ENCODE assay signal across 8 mouse cellular contexts in the genomic region with DNA sequence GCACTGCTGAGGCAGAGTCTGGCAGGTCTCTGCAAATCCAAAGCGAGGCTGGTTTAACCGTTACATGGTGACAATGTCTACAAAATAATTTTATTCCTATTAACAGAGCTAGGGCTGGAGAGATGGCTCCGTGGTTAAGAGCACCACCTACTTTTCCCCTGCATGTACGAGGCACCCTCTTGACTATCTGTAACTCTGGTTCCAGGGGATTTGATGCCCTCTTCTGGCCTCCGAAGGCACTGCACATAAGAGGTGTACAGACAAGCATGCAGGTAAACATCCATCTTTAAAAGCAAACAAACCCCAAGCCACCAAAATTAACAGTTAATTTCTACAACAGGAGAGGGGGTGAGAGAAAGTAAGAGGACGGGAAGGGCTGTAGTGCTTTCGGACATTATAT. TPM values are rescaled to one million over a fixed set of nuclear protein-coding genes. Genes with fewer than 3 reads are reported as not detected.
A peak's percentile ranks its signal among the peaks of the same experiment; 100 is the strongest.
DNase-seq lines count a peak whose midpoint lies in the region; ATAC-seq and TF ChIP-seq lines count a peak whose summit lies in the region.

No protein-coding gene starts in this region.

- H3K27ac ChIP-seq in hindbrain, postnatal 0 days, result no peak overlapping the region
- H3K27ac ChIP-seq in stomach, embryonic 15.5 days, result no peak overlapping the region

- no peaks in the 10 kb centered on the region for H3K27me3 ChIP-seq in C2C12 (ENCODE audit: control insufficient read depth, insufficient read depth, insufficient read length)
- H3K27me3 ChIP-seq in hindbrain, postnatal 0 days (ENCODE audit: insufficient read depth, low read length), result no peaks in the 10 kb centered on the region
- H3K27me3 ChIP-seq in stomach, embryonic 15.5 days (replicated peaks), result no peaks in the 10 kb centered on the region

- no peaks in the 10 kb centered on the region for H3K9me3 ChIP-seq in hindbrain, postnatal 0 days (ENCODE audit: low read length)
- H3K9me3 ChIP-seq in stomach, embryonic 15.5 days, result no peaks in the 10 kb centered on the region

- peak overlapping the region; percentile 79 for H3K4me3 ChIP-seq in C2C12 (ENCODE audit: insufficient read depth, poor library complexity, severe bottlenecking)
- H3K4me3 ChIP-seq in hindbrain, postnatal 0 days (ENCODE audit: low read length), result peak overlapping the region; percentile 79
- peak overlapping the region; percentile 66 for H3K4me3 ChIP-seq in stomach, embryonic 15.5 days (replicated peaks)

- peaks cover 2% of the 10 kb centered on the region for H3K36me3 ChIP-seq in C2C12 (ENCODE audit: control insufficient read depth, insufficient read depth)
- no peaks in the 10 kb centered on the region for H3K36me3 ChIP-seq in hindbrain, postnatal 0 days (ENCODE audit: insufficient read depth, low read length)
- H3K36me3 ChIP-seq in stomach, embryonic 15.5 days, result no peaks in the 10 kb centered on the region

- H3K79me2 ChIP-seq in C2C12 (ENCODE audit: control insufficient read depth, insufficient read depth), result peaks cover 95% of the 10 kb centered on the region

- no peak overlapping the region for H3ac ChIP-seq in C2C12 (ENCODE audit: control insufficient read depth, insufficient read length, low read depth)

- H3K4me1 ChIP-seq in hindbrain, postnatal 0 days (ENCODE audit: insufficient read depth, low read length), result peaks cover 7% of the 10 kb centered on the region; the same call in 1 of the 2 replicates
- H3K4me1 ChIP-seq in stomach, embryonic 15.5 days, result peaks cover 18% of the 10 kb centered on the region; the same call in 1 of the 2 replicates

- 88% methylated on average over 7 of the region's 7 CpGs for WGBS in hindbrain, postnatal 0 days
- WGBS in stomach, embryonic 15.5 days, result 72% methylated on average over 7 of the region's 7 CpGs

- no peak overlapping the region for H3K9ac ChIP-seq in hindbrain, postnatal 0 days (replicated peaks; ENCODE audit: low read length)
- H3K9ac ChIP-seq in stomach, embryonic 15.5 days, result no peak overlapping the region

- peak overlapping the region; percentile 73 for H3K4me2 ChIP-seq in hindbrain, postnatal 0 days (ENCODE audit: low read depth, low read length)
- peak overlapping the region; percentile 68 for H3K4me2 ChIP-seq in stomach, embryonic 15.5 days

- peak; percentile 33 for DNase-seq in cerebellum, adult 11 months
- DNase-seq in cerebellum, postnatal 36 days, result peak; percentile 25 to 26
- DNase-seq in hindbrain, postnatal 0 days (ENCODE audit: low spot score), result peak; percentile 36
- DNase-seq in lung, postnatal 10 days, result peak; percentile 48
- DNase-seq in right cerebral cortex, adult 18-20 months, result no peak

- H3K79me3 ChIP-seq in C2C12 (ENCODE audit: low read depth), result peaks cover 76% of the 10 kb centered on the region

- no peak for ATAC-seq in cerebellum, adult (ENCODE audit: insufficient number of reproducible peaks, low FRiP score, low TSS enrichment)
- ATAC-seq in hindbrain, postnatal 0 days, result no peak
- ATAC-seq in stomach, embryonic 15.5 days (ENCODE audit: insufficient read depth, low FRiP score, low read depth), result no peak

- TF ChIP-seq CTCF in C2C12 (IDR thresholded peaks at IDR 0.05; ENCODE audit: control insufficient read depth, insufficient read depth, insufficient read length), result no peak
- TF ChIP-seq CTCF in hindbrain, postnatal 0 days (IDR thresholded peaks at IDR 0.05; ENCODE audit: low read depth), result peak; percentile 62

TF ChIP-seq in C2C12, 6 proteins besides CTCF, POLR2A, EP300 and RAD21:
- TF ChIP-seq USF1 (IDR thresholded peaks at IDR 0.05; ENCODE audit: low read depth), result no peak
- TF ChIP-seq MYOG (IDR thresholded peaks at IDR 0.05; ENCODE audit: control insufficient read depth, extremely low read depth, insufficient read length), result no peak
- TF ChIP-seq MYOD1 (IDR thresholded peaks at IDR 0.05; ENCODE audit: control insufficient read depth, insufficient read length, low read depth), result no peak
- TF ChIP-seq MAX (IDR thresholded peaks at IDR 0.05), result no peak
- TF ChIP-seq FOSL1 (IDR thresholded peaks at IDR 0.05; ENCODE audit: insufficient read depth, low read length, poor library complexity, severe bottlenecking), result no peak
- no peak for TF ChIP-seq CEBPB (IDR thresholded peaks at IDR 0.05; ENCODE audit: low read depth)

RNA-seq across cellular contexts. Expression of a gene that starts 1.3 kb away (rescaled TPM):
- polyA plus RNA-seq in C2C12 (2012; fragmentation: generic; extraction: Trizol), result 0.13 TPM
- not detected in 2 replicates for total RNA-seq in hindbrain, postnatal 0 days (2014; rRNA removed)
- polyA plus RNA-seq in hindbrain, postnatal 0 days (2015; fragmentation: Nextera tagmentation; extraction: Ambion mirVana), result not detected in 2 replicates
- polyA plus RNA-seq in stomach, embryonic 15.5 days (2015; fragmentation: Nextera tagmentation; extraction: Ambion mirVana), result not detected in 2 replicates

RNA-seq across cellular contexts. Expression of a gene that starts 1.3 kb away (rescaled TPM):
- polyA plus RNA-seq in C2C12 (2012; fragmentation: generic; extraction: Trizol), result 8.9 TPM
- 10.2 and 10.8 TPM in 2 replicates for total RNA-seq in hindbrain, postnatal 0 days (2014; rRNA removed)
- 31.4 and 33.9 TPM in 2 replicates for polyA plus RNA-seq in hindbrain, postnatal 0 days (2015; fragmentation: Nextera tagmentation; extraction: Ambion mirVana)
- polyA plus RNA-seq in stomach, embryonic 15.5 days (2015; fragmentation: Nextera tagmentation; extraction: Ambion mirVana), result 28.7 and 29.2 TPM in 2 replicates

RNA-seq across cellular contexts. Expression of a gene that starts 1.5 kb away (rescaled TPM):
- 20.6 TPM for polyA plus RNA-seq in C2C12 (2012; fragmentation: generic; extraction: Trizol)
- 47.2 and 49.2 TPM in 2 replicates for total RNA-seq in hindbrain, postnatal 0 days (2014; rRNA removed)
- 26.2 and 28.1 TPM in 2 replicates for polyA plus RNA-seq in hindbrain, postnatal 0 days (2015; fragmentation: Nextera tagmentation; extraction: Ambion mirVana)
- polyA plus RNA-seq in stomach, embryonic 15.5 days (2015; fragmentation: Nextera tagmentation; extraction: Ambion mirVana), result 34.2 and 37.2 TPM in 2 replicates

RNA-seq across cellular contexts. Expression of a gene that starts 2.2 kb away (rescaled TPM):
- polyA plus RNA-seq in C2C12 (2012; fragmentation: generic; extraction: Trizol), result 6.0 TPM
- 16.2 and 18.8 TPM in 2 replicates for total RNA-seq in hindbrain, postnatal 0 days (2014; rRNA removed)
- 46.2 and 48.1 TPM in 2 replicates for polyA plus RNA-seq in hindbrain, postnatal 0 days (2015; fragmentation: Nextera tagmentation; extraction: Ambion mirVana)
- 19.9 and 20.8 TPM in 2 replicates for polyA plus RNA-seq in stomach, embryonic 15.5 days (2015; fragmentation: Nextera tagmentation; extraction: Ambion mirVana)

RNA-seq across cellular contexts. Expression of a gene that starts 12.7 kb away (rescaled TPM):
- polyA plus RNA-seq in C2C12 (2012; fragmentation: generic; extraction: Trizol), result 4.5 TPM
- total RNA-seq in hindbrain, postnatal 0 days (2014; rRNA removed), result 4.3 and 7.1 TPM in 2 replicates
- polyA plus RNA-seq in hindbrain, postnatal 0 days (2015; fragmentation: Nextera tagmentation; extraction: Ambion mirVana), result 11.2 and 12.2 TPM in 2 replicates
- 12.2 and 12.9 TPM in 2 replicates for polyA plus RNA-seq in stomach, embryonic 15.5 days (2015; fragmentation: Nextera tagmentation; extraction: Ambion mirVana)
